Mouse (Mus musculus): Measurements from ENCODE around the gene Col26a1. TPM values are rescaled to one million over a fixed set of nuclear protein-coding genes. Genes with fewer than 3 reads are reported as not detected.
"Not testable (repeated sequence)": the region's sequence is repeated elsewhere in the genome, so short reads cannot be mapped to it uniquely, and the experiment has no call there.

Gene Col26a1
- total RNA-seq, 2 experiments from 2014 or later, result 9.7 to 12.7 TPM

DNA sequence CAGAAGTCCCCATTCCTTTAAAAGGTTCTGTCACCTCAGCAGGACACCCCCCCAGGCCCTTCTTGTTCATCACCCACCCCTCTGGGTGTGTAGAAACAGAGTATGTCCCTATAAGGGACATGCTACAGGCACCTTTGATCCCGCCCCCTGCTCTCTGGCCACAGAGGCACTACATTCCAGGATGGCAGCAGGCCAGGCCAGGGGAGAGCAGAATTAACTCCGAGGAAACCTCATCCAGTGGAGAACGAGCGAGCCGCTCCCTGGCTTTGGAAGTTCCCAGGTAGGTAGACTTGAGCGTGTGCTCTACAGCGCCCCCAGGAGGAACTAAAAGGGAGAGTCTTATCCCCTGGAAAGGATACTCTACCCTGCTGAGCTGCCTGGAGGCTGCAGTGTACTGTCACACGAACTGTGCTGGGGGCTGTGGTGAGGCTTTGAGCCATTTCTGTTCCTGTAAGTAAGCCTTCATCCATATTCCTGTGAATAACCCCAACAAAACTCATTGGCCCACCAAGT is 118.8 kb downstream of the Col26a1 start:
- intact Hi-C loops (cut with DNase I), result no loop called here
- DNase-seq, result no peak

DNA sequence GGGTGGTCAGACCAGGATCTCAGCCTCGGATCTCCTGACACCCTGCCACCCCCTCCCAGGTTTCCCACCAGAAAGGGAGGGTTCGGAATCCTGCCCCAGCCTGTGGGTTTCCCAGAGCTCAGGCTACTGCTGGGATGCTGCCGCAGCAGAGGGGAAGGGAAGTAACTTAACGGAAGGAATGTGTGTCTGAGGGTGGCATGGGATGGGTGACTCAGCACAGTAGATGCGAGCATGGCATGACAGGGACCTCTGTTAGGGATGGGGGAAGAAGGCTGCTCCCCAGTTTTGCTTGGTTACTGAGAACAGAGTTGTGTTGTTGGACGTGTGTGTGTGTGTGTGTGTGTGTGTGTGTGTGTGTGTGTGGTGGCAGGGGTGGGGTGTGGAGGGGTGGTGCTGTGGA is 122.7 kb downstream of the Col26a1 start:
- intact Hi-C loops (cut with DNase I), result no loop called here
- DNase-seq, result no peak

DNA sequence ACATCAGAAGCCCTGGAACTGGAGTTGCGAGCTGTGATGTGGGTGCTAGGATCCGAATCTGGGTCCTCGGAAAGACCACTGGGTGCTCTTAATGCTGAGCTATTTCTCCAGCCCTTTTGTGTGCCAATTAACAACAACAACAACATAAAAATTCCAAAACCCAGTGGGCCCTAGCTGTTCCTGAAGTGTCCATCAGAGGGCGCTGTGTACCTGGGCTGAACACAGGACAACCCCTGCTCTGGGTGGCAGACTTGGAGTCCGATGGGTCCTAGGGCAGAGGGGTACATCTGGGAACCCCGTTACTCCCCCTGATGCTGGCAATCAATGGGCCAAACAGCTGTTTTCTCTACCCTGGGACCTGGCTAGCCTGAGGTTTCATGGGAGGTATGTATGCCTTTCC is 123.2 kb downstream of the Col26a1 start:
- no peak for DNase-seq
- intact Hi-C loops (cut with DNase I), result no loop called here

DNA sequence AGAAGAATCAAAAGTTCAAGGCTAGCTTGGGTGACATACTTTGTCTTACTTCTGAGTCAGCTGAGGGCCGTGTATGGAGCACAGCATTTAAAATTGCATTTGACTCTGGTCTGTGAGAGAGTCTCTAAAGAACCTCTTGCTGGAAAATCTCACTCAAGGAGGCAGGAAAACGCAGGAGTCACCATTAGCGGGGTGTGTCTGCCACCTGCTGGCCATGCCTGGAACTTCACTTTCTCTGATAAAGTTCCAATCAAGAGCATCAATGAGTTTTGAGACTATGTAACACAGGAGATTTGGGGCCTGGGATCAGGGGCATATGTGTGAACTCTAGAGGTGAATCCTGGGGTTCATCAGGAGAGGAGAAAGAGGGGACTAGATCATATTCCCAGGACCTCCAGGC is 127.3 kb downstream of the Col26a1 start:
- intact Hi-C loops (cut with DNase I), result loop anchor here (1.0 to 2.0 kb wide), 2 partner anchors 497 to 552 kb away; no protein-coding TSS in a partner anchor
- peak; percentile 53 to 78 for DNase-seq

DNA sequence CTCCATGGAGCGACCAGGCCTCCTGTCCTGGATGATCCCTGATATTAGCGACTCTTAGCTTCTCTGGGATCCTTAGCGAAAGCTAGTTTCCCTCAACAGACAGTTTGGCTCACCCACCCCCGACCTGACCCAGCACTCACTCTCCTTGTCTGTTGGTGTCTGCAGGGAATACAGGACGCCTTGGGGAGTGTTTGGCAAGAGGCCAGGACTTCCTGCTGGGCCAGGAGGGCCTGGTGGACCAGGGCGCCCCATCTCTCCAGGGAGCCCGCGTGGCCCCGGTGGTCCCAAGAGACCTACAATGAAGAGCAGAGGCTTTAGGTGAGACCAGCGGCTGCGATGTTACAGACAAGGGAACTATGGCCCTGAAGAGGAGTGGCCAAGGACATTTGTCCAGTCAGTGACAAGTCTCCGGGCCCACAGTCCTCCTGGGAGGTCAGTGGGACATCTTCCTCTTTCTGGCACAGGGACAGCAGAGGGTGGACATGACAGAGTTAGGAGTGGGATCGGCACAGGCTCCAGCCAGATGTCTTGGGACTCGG is 128.9 kb downstream of the Col26a1 start:
- intact Hi-C loops (cut with DNase I), result loop anchor here (2.0 kb wide), 1 partner anchor 495 kb away; no protein-coding TSS in a partner anchor
- no peak for DNase-seq

DNA sequence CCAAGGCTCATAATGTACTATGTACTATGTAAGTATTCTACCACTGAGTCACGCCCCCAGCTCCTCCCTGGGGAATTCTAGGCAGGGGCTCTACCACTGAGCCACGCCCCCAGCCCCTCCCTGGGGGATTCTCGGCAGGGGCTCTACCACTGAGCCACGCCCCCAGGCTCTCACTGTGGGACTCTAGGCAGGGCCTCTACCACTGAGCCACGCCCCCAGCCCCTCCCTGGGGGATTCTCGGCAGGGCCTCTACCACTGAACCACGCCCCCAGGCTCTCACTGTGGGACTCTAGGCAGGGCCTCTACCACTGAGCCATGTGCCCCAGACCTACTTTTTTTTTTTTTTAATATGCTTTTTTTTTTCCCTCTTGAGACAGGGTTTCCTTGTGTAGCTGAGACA is 129.8 kb downstream of the Col26a1 start:
- DNase-seq; intact Hi-C loops (cut with DNase I): not testable (repeated sequence)

DNA sequence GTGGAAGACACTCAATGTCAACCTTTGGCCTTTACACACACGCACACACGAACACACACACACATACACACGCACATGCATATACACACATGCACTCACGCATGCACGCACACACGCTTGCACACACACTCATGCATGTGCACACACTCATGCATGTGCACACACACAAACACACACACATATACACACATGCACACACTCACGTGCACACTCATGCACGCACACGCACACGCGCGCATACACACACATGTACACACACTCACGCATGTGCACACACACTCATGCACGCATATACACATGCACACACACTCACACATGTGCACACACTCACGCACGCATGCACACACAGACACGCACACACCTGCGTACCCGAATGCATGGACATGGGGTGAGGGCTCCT is 130.9 kb downstream of the Col26a1 start:
- intact Hi-C loops (cut with DNase I), result no loop called here

DNA sequence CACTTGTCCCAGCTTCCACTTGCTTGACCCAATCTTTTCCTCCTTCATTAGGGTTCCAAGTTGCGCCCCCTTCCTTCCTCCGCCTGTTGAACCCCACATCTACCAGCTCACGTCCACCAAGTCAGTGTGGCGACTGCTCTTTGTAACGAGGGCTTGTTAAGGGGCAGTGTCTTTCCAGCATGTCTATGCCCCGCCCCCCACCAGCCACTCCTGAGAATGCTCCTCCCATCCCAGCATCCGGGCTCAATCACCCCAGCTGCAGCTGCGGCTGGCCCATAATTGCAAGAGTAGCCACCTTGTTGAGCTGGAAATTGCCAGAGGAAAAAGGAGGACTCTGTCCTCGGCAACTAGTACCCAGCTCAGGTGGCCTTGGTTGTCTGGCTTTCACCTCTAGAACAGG is 136.4 kb downstream of the Col26a1 start:
- intact Hi-C loops (cut with DNase I), result no loop called here

More for the DNA sequence above, 130.9 kb downstream of the Col26a1 start:
- no peak for DNase-seq

DNA sequence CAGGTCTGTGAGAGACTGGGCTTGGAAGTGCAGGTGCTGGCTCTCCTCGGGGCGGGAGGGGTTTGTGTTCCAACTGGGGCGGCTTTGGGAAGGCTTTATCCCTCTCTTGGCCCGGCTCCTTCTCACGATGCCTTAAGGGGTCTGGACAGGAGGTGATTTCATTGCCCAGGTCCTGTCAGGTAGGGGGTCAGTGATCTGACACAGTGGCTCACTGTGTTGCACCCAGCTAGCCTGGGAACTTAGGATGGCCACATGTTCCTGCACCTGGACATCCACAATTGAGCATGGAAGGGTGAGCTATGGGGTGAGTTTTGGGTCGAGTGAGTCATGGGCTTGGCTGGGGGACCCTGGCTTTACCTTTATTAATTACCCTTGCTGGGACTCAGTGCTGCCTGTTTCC is 144.1 kb downstream of the Col26a1 start:
- intact Hi-C loops (cut with DNase I), result no loop called here
- no peak for DNase-seq

More for the DNA sequence above, 136.4 kb downstream of the Col26a1 start:
- DNase-seq, result no peak

DNA sequence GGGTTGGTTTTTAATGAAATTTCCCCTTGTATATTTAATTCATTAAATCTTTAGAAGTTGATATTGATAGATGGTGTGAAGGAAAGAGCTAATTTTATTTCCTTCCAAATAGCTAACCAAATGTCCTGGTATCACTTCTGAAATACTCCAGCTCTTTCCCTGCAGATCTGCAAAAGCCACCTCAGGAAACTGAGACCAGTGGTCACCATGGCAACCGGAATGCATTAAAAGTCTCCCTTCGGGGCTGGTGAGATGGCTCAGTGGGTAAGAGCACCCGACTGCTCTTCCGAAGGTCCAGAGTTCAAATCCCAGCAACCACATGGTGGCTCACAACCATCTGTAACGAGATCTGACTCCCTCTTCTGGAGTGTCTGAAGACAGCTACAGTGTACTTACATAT is 156.7 kb downstream of the Col26a1 start:
- DNase-seq; intact Hi-C loops (cut with DNase I): not testable (repeated sequence)

DNA sequence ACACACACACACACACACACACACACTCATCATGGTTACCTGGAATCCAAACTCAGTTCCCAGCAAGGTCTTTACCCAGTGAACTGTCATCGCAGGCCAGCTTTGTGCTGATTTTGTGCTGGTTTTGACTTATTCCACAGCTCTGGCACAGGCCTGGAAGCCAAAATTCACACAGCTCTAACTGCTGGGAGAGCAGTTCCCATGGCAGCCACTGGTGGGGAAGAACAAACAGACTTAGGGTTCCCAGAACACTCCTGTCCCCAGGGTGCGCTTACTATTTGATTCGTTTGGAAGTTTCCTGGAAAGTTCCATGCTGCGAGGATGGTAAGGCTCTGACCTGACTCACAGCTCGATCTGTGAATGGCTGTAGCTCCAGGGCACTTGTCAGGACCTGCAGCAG is 161.4 kb downstream of the Col26a1 start:
- intact Hi-C loops (cut with DNase I), result no loop called here
- DNase-seq, result no peak

DNA sequence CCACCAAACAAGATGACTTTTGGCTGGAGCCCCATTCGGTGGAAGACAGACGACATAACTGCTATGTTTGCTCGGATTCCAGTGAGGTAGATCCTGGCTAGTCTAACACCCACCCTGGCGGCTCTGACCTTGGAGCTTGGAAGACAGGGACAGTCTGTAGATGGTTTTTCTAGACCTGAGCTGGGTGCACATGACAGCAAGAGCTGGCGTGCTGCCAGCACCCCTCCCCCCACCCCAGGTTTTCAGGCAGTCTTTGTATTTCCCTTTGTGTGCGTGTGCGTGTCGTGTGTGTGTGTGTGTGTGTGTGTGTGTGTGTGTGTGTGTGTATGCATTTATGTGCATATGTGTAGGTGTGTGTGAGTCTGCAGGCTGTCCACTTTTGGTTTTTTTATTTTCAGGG is 164.4 kb downstream of the Col26a1 start:
- DNase-seq, result no peak
- intact Hi-C loops (cut with DNase I), result no loop called here

DNA sequence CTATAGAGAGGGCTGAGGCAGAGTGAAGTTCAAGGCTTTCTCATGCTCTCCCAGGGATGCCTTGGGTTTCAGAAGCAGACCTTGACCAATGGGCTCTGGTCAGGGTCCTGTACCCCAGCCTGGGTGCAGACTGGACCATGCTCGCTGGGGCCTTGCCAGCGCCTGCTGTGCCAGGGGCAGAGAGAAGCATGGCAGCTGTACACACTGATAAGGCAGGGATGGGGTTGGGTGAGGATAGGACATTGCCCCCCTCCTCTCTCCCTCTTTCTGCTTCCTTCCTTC is 165.5 kb downstream of the Col26a1 start:
- no peak for DNase-seq
- intact Hi-C loops (cut with DNase I), result no loop called here

DNA sequence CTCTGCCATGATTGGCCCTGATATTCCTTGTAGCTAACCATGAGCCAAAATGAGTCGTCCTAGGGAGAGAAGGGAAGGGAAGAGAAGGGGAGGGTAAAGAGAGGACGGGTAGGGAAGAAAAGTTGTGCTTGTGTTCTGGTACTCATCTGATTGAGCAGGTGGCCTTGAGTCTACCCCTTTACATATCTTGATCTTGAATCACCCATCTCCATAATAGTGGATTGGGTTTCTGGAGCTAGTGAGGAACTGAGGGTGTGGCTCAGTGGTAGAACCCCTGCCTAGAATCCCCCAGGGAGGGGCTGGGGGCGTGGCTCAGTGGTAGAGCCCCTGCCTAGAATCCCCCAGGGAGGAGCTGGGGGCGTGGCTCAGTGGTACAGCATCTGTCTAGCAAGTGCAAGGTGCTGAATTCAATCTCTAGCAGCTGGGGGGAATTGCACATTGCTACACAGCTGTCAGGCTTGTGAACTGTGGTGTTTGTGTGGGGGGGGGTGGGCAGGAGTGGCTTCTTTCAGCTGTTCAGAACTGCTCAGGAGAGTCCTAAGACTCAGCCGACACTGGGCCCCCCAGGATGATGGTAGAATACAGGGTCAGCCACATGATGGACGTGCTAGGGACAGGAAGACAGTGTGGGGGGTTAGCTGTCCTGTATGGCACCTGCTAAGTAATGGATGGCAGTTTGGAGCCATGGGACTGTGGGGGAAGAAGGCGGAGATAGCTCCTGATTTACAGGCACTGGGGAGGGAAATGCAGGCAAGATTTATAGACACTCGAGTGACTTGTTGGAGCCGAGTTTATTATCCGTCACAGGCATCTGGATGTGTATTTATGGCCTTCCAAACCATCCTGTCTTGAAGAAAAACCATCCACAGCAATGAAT is 166.1 kb downstream of the Col26a1 start:
- intact Hi-C loops (cut with DNase I), result no loop called here
- DNase-seq, result no peak

DNA sequence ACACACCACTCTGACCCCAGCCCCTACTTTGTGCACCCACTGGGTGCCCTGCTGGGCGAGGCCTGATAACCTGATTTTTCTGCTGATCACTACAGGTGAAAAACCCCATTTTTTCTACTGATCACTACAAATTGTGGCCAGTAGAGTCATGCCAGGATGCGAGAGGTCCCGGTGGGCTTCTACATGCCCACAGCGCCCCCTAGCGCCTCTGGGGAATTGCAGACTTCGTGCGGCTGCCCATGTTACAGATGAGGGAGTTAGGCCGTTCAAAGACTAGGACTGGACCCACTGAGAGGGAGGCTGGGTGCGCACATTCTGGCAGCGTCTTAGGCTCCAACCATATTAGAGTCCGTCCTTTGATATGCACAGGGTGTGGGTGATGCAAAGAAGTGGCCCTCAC is 168.1 kb downstream of the Col26a1 start:
- peak in 1 of 2 experiments; percentile 57 for DNase-seq

DNA sequence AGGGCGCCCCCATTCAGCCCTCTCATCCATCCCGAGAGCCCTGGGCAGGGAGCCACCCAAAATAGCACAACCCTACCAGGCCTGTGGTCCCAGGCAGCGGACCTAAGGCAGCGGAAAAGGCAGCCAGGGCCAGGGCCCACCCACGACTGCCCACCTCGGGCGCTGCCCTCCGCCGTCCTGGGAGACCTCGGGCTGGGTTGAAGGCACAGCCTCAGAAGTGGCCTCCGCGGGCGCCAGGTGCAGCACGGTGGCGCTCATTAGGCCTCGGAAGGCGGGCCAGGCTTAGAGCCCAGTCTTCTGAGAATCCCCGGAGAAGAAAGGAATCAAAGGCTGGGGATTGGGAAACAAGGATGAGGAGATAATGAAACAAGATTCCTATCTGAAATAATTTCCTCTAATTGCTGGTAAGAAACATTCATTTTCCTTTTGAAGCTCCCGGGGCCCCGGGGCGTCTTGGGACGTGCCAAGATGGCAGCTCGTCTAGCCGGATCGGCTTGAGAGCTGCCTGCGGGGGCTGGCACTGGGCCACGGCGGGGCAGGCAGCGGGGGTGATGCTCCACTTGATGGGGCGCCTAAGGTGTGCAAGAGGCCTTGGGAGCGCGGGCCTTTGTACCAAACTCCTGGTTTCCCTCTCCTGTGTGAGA is 168.7 kb downstream of the Col26a1 start:
- no peak for DNase-seq
- intact Hi-C loops (cut with DNase I), result no loop called here

More for the DNA sequence above, 168.1 kb downstream of the Col26a1 start:
- intact Hi-C loops (cut with DNase I), result no loop called here

DNA sequence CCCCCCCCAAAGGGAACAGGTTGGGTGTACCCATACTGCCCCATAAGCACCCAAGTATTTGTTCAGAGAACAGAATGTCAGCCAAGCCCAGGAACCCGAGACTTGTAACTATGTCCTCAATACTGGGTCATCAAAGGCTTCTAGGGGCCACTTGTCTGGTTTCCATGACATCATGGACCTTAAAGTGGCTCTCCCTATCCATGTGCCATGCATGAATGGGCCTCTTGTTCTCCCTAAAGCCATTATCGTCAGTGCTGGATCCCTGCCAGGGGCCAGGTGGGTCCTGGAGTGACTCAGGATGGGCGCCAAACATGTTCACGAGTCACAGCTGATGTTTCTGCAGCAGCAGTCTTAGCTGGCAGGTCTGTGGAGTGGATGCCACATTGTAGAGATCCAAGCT is 172.3 kb downstream of the Col26a1 start:
- intact Hi-C loops (cut with DNase I), result no loop called here
- DNase-seq, result no peak

DNA sequence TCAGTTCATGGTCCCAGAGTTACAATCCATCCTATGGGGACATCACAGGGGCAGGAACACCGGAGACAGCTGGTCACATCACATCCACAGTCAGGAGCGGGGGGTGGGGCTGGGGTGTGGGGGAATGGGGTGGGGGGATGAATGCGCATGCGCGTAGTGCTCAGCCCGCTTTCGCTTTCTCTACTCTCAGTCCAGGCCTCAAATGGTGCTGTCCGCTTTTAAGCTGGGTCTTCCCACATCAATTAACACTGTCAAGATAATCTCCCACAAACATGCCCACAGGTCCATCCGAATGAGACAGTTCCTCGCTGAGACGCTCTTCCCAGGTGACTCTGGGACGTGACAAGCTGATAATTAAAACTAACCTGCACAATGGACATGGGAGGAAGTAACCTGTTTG is 174.9 kb downstream of the Col26a1 start:
- no peak for DNase-seq

DNA sequence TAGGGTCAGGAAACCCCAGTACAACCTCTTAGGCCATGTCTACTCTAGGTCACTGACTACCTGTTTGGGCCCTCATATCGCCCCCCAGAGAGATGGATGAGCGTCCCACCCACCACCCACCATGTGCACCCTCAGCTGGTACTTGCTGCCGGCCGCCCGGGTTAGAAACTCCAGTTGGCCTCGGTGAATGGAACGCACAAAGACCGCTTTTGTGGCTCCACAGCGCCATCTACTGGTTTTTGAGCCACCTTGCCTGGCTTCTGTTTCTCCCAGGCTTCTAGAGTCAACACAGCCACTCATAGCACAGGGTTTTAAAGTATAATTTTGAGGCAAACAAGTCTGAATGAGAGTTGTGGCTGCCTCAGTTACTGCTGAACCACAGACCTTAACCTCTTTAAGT is 176.2 kb downstream of the Col26a1 start:
- intact Hi-C loops (cut with DNase I), result loop anchor here (5.0 kb wide), 3 partner anchors 140 to 505 kb away; partner anchors contain the start of gene Cux1
- peak; percentile 80 to 88 for DNase-seq

More for the DNA sequence above, 174.9 kb downstream of the Col26a1 start:
- intact Hi-C loops (cut with DNase I), result loop anchor here (5.0 kb wide), 3 partner anchors 141 to 506 kb away; partner anchors contain the start of gene Cux1

DNA sequence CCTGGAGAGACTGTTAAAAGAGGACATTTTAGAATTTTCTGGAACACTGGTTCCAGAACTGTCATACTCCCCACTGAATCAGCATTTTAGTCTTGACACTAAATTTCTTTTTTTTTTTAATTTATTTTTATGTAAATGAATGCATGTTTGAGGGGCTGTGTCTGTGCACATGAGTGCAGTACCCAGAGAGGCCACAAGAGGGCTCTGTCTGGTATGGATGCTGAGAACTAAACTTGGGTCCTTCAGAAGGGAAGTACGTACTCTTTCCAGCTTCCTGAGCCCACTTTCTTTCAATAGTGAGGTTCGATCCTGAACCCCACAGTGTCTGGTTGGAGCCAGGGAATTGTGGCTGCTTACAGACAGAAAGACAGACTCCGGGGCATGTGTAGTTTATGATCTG is 177.5 kb downstream of the Col26a1 start:
- peak in 1 of 2 experiments; percentile 23 for DNase-seq
- intact Hi-C loops (cut with DNase I), result loop anchor here (2.0 to 5.0 kb wide), 4 partner anchors 138 to 503 kb away; partner anchors contain the start of gene Cux1

DNA sequence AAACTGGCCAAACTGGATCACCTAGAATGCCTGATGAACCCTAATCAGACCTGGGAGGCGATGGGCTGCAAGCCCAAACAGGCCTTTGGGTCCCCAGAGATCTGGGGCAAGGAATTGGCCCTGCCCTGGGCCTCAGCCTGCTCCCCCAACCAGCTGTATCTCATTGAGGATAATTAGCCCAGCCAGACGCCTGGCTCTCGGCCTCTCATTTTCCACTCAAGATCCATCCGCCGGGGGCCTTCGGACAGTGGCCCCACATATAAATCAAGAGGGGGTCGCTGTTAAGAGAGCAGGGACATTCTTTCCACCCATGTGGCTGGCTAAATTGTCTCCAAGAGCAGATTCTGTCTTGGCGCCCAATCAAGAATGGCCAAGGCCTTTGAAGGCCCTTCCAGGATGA is 178.9 kb downstream of the Col26a1 start:
- intact Hi-C loops (cut with DNase I), result loop anchor here (2.0 kb wide), 1 partner anchor 445 kb away; no protein-coding TSS in a partner anchor

More for the DNA sequence above, 178.9 kb downstream of the Col26a1 start:
- no peak for DNase-seq
